Mouse (Mus musculus): ENCODE results near the gene Mcl1. TPM values are rescaled to one million over a fixed set of nuclear protein-coding genes. Genes with fewer than 3 reads are reported as not detected.
"Not testable (repeated sequence)": the region's sequence is repeated elsewhere in the genome, so short reads cannot be mapped to it uniquely, and the experiment has no call there.

The Mcl1 gene
- polyA plus RNA-seq, 1 experiment from 2014 or later = 57.2 TPM

- H3K27me3 ChIP-seq (ENCODE audit: control insufficient read depth, insufficient read depth, low read length); H3K9me3 ChIP-seq (ENCODE audit: control insufficient read depth, low read length); ATAC-seq (ENCODE audit: insufficient number of reproducible peaks, insufficient read depth, low FRiP score, low read depth): not testable (repeated sequence)
- Histone ChIP-seq H3K4me1 (ENCODE audit: control insufficient read depth in 2 of 2, insufficient read depth in 2 of 2, low read length in 2 of 2) (peaks cover 0 to 15% of the 10 kb centered on the region in 2 experiments; a peak in 2 of 4 replicates), H3K36me3 (ENCODE audit: control insufficient read depth, insufficient read depth, low read length) (peaks cover 42% of the 10 kb centered on the region), H3K9ac (ENCODE audit: low read length) (peak overlapping the region; percentile 70), H3K4me3 (ENCODE audit: control insufficient read depth in 1 of 2, insufficient read depth in 1 of 2, low read depth in 1 of 2, low read length in 2 of 2) (peak overlapping the region in 1 of 2 experiments; percentile 73; a peak in 2 of 4 replicates), H3K27ac (replicated peaks in 1 of 2; ENCODE audit: control insufficient read depth in 1 of 2, insufficient read depth in 1 of 2, low read depth in 2 of 2, low read length in 2 of 2) (peak overlapping the region in 1 of 2 experiments; percentile 63; a peak in 2 of 4 replicates), H3K4me2 (ENCODE audit: low read length) (peak overlapping the region; percentile 61)
- WGBS = 76% methylated on average over 5 of the region's 5 CpGs
Measured at GRCm38 (mm10) chr3:95623991-95624515, 34.5 kb upstream of the Mcl1 start.

GRCm38 (mm10) chr3:95624628-95625503 is 33.7 kb upstream of the Mcl1 start, which contains the start of gene Ensa:
Gene Ensa (plus strand): TSS chr3:95624993.
- WGBS = under 1% methylated on average over 44 of the region's 44 CpGs
- peak within 1 kb of the TSS; percentile 73 for H3K9ac ChIP-seq (ENCODE audit: low read length)
- no peaks in the 10 kb centered on the region for H3K27me3 ChIP-seq (ENCODE audit: control insufficient read depth, insufficient read depth, low read length)
- H3K4me3 ChIP-seq (ENCODE audit: control insufficient read depth in 1 of 2, insufficient read depth in 1 of 2, low read depth in 1 of 2, low read length in 2 of 2) = peak within 1 kb of the TSS; percentile 69 to 73
- H3K4me1 ChIP-seq (ENCODE audit: control insufficient read depth in 2 of 2, insufficient read depth in 2 of 2, low read length in 2 of 2) = peaks cover 0 to 15% of the 10 kb centered on the region in 2 experiments; a peak in 2 of 4 replicates
- H3K9me3 ChIP-seq (ENCODE audit: control insufficient read depth, low read length) = no peaks in the 10 kb centered on the region
- H3K4me2 ChIP-seq (ENCODE audit: low read length) = peak within 1 kb of the TSS; percentile 84
- peaks cover 43% of the 10 kb centered on the region for H3K36me3 ChIP-seq (ENCODE audit: control insufficient read depth, insufficient read depth, low read length)
- ATAC-seq (ENCODE audit: insufficient number of reproducible peaks, insufficient read depth, low FRiP score, low read depth) = peak; percentile 99
- peak within 1 kb of the TSS; percentile 82 to 83 for H3K27ac ChIP-seq (replicated peaks in 1 of 2; ENCODE audit: control insufficient read depth in 1 of 2, insufficient read depth in 1 of 2, low read depth in 2 of 2, low read length in 2 of 2)

GRCm38 (mm10) chr3:95627763-95628162 is 30.8 kb upstream of the Mcl1 start:
- no peak overlapping the region for H3K4me2 ChIP-seq (ENCODE audit: low read length)
- H3K36me3 ChIP-seq (ENCODE audit: control insufficient read depth, insufficient read depth, low read length) = peaks cover 67% of the 10 kb centered on the region
- H3K9ac ChIP-seq (ENCODE audit: low read length) = peak overlapping the region; percentile 18; the same call in 1 of the 2 replicates
- H3K27ac ChIP-seq (replicated peaks in 1 of 2; ENCODE audit: control insufficient read depth in 1 of 2, insufficient read depth in 1 of 2, low read depth in 2 of 2, low read length in 2 of 2) = no peak overlapping the region
- peaks cover 0 to 21% of the 10 kb centered on the region in 2 experiments; a peak in 3 of 4 replicates for H3K4me1 ChIP-seq (ENCODE audit: control insufficient read depth in 2 of 2, insufficient read depth in 2 of 2, low read length in 2 of 2)
- ATAC-seq (ENCODE audit: insufficient number of reproducible peaks, insufficient read depth, low FRiP score, low read depth) = no peak
- H3K4me3 ChIP-seq (ENCODE audit: control insufficient read depth in 1 of 2, insufficient read depth in 1 of 2, low read depth in 1 of 2, low read length in 2 of 2) = no peak overlapping the region
- H3K9me3 ChIP-seq (ENCODE audit: control insufficient read depth, low read length) = no peaks in the 10 kb centered on the region
- 81% methylated on average over 5 of the region's 5 CpGs for WGBS
- H3K27me3 ChIP-seq (ENCODE audit: control insufficient read depth, insufficient read depth, low read length) = no peaks in the 10 kb centered on the region

- 69% methylated on average over 4 of the region's 4 CpGs for WGBS
- no peak overlapping the region for H3K4me2 ChIP-seq (ENCODE audit: low read length)
- H3K27ac ChIP-seq (replicated peaks in 1 of 2; ENCODE audit: control insufficient read depth in 1 of 2, insufficient read depth in 1 of 2, low read depth in 2 of 2, low read length in 2 of 2) = no peak overlapping the region
- peaks cover 0 to 18% of the 10 kb centered on the region in 2 experiments; a peak in 3 of 4 replicates for H3K4me1 ChIP-seq (ENCODE audit: control insufficient read depth in 2 of 2, insufficient read depth in 2 of 2, low read length in 2 of 2)
- H3K9me3 ChIP-seq (ENCODE audit: control insufficient read depth, low read length) = no peaks in the 10 kb centered on the region
- peaks cover 86% of the 10 kb centered on the region for H3K36me3 ChIP-seq (ENCODE audit: control insufficient read depth, insufficient read depth, low read length)
- H3K27me3 ChIP-seq (ENCODE audit: control insufficient read depth, insufficient read depth, low read length) = no peaks in the 10 kb centered on the region
- ATAC-seq (ENCODE audit: insufficient number of reproducible peaks, insufficient read depth, low FRiP score, low read depth) = no peak
- H3K9ac ChIP-seq (ENCODE audit: low read length) = no peak overlapping the region
- H3K4me3 ChIP-seq (ENCODE audit: control insufficient read depth in 1 of 2, insufficient read depth in 1 of 2, low read depth in 1 of 2, low read length in 2 of 2) = no peak overlapping the region
Measured at GRCm38 (mm10) chr3:95629755-95630154, 28.8 kb upstream of the Mcl1 start.

GRCm38 (mm10) chr3:95630856-95631255 is 27.7 kb upstream of the Mcl1 start:
- no peak overlapping the region for H3K9ac ChIP-seq (ENCODE audit: low read length)
- H3K4me3 ChIP-seq (ENCODE audit: control insufficient read depth in 1 of 2, insufficient read depth in 1 of 2, low read depth in 1 of 2, low read length in 2 of 2) = no peak overlapping the region
- H3K4me1 ChIP-seq (ENCODE audit: control insufficient read depth in 2 of 2, insufficient read depth in 2 of 2, low read length in 2 of 2) = peaks cover 0 to 15% of the 10 kb centered on the region in 2 experiments; a peak in 3 of 4 replicates
- H3K4me2 ChIP-seq (ENCODE audit: low read length) = no peak overlapping the region
- peaks cover 96% of the 10 kb centered on the region for H3K36me3 ChIP-seq (ENCODE audit: control insufficient read depth, insufficient read depth, low read length)
- WGBS = 78% methylated on average over 3 of the region's 3 CpGs
- ATAC-seq (ENCODE audit: insufficient number of reproducible peaks, insufficient read depth, low FRiP score, low read depth) = no peak
- no peak overlapping the region for H3K27ac ChIP-seq (replicated peaks in 1 of 2; ENCODE audit: control insufficient read depth in 1 of 2, insufficient read depth in 1 of 2, low read depth in 2 of 2, low read length in 2 of 2)
- H3K9me3 ChIP-seq (ENCODE audit: control insufficient read depth, low read length) = no peaks in the 10 kb centered on the region
- no peaks in the 10 kb centered on the region for H3K27me3 ChIP-seq (ENCODE audit: control insufficient read depth, insufficient read depth, low read length)

- WGBS = 70% methylated on average over 6 of the region's 6 CpGs
- Histone ChIP-seq H3K4me2 (ENCODE audit: low read length) (no peak overlapping the region), H3K27me3 (ENCODE audit: control insufficient read depth, insufficient read depth, low read length) (no peaks in the 10 kb centered on the region), H3K9me3 (ENCODE audit: control insufficient read depth, low read length) (no peaks in the 10 kb centered on the region), H3K36me3 (ENCODE audit: control insufficient read depth, insufficient read depth, low read length) (peaks cover 97% of the 10 kb centered on the region), H3K4me1 (ENCODE audit: control insufficient read depth in 2 of 2, insufficient read depth in 2 of 2, low read length in 2 of 2) (peaks cover 0 to 10% of the 10 kb centered on the region in 2 experiments; a peak in 2 of 4 replicates), H3K4me3 (ENCODE audit: control insufficient read depth in 1 of 2, insufficient read depth in 1 of 2, low read depth in 1 of 2, low read length in 2 of 2) (no peak overlapping the region), H3K27ac (replicated peaks in 1 of 2; ENCODE audit: control insufficient read depth in 1 of 2, insufficient read depth in 1 of 2, low read depth in 2 of 2, low read length in 2 of 2) (no peak overlapping the region), H3K9ac (ENCODE audit: low read length) (no peak overlapping the region)
- ATAC-seq (ENCODE audit: insufficient number of reproducible peaks, insufficient read depth, low FRiP score, low read depth) = no peak
Measured at GRCm38 (mm10) chr3:95631304-95631703, 27.3 kb upstream of the Mcl1 start.

GRCm38 (mm10) chr3:95632648-95633588 is 25.7 kb upstream of the Mcl1 start:
- no peak for ATAC-seq (ENCODE audit: insufficient number of reproducible peaks, insufficient read depth, low FRiP score, low read depth)
- 61% methylated on average over 12 of the region's 12 CpGs for WGBS
- Histone ChIP-seq H3K27me3 (ENCODE audit: control insufficient read depth, insufficient read depth, low read length) (no peaks in the 10 kb centered on the region), H3K27ac (replicated peaks in 1 of 2; ENCODE audit: control insufficient read depth in 1 of 2, insufficient read depth in 1 of 2, low read depth in 2 of 2, low read length in 2 of 2) (peak overlapping the region; percentile 35 to 45; a peak in 3 of 4 replicates), H3K4me3 (ENCODE audit: control insufficient read depth in 1 of 2, insufficient read depth in 1 of 2, low read depth in 1 of 2, low read length in 2 of 2) (no peak overlapping the region), H3K9me3 (ENCODE audit: control insufficient read depth, low read length) (no peaks in the 10 kb centered on the region), H3K9ac (ENCODE audit: low read length) (no peak overlapping the region), H3K4me2 (ENCODE audit: low read length) (no peak overlapping the region), H3K36me3 (ENCODE audit: control insufficient read depth, insufficient read depth, low read length) (peaks cover 94% of the 10 kb centered on the region), H3K4me1 (ENCODE audit: control insufficient read depth in 2 of 2, insufficient read depth in 2 of 2, low read length in 2 of 2) (peaks cover 0 to 6% of the 10 kb centered on the region in 2 experiments; a peak in 2 of 4 replicates)
